Mouse (Mus musculus) lung, embryonic 14.5 days (tissue): Measurements from ENCODE around the gene Sh3tc1. TPM values are rescaled to one million over a fixed set of nuclear protein-coding genes. Genes with fewer than 3 reads are reported as not detected.
A peak's percentile ranks its signal among the peaks of the same experiment; 100 is the strongest.

Experiments
- ATAC-seq: fragments of 200-750 bp; cut with Nextera tagmentation; 2 replicates; pipeline ENCODE4 v1.8.0; 2017; ENCODE audit warnings: mild to moderate bottlenecking, moderate TSS enrichment, moderate library complexity; ENCODE audit not compliant: insufficient read depth
- DNase-seq: peaks from one replicate; pipeline ENCODE4 v3.0.0-alpha.2; 2015
- H3K27ac ChIP-seq: fragments of 300-500 bp; sonication (generic); 2 replicates; pipeline ENCODE4 v1.5.1; 2014; ENCODE audit warnings: low read depth, mild to moderate bottlenecking, moderate library complexity
- H3K27me3 ChIP-seq: fragments of 300-500 bp; sonication (generic); 2 replicates; pipeline ENCODE4 v1.6.1; 2014; ENCODE audit warnings: low read length, control low read depth; ENCODE audit not compliant: insufficient read depth
- H3K36me3 ChIP-seq: fragments of 300-500 bp; sonication (generic); 2 replicates; pipeline ENCODE4 v1.6.1; 2014; ENCODE audit warnings: control low read depth; ENCODE audit not compliant: insufficient read depth
- H3K4me1 ChIP-seq: fragments of 300-500 bp; sonication (generic); 2 replicates; pipeline ENCODE4 v1.6.1; 2014; ENCODE audit warnings: antibody characterized with exemption, control low read depth; ENCODE audit not compliant: insufficient read depth
- H3K4me2 ChIP-seq: fragments of 300-500 bp; sonication (generic); 2 replicates; pipeline ENCODE4 v1.6.1; 2014; ENCODE audit warnings: mild to moderate bottlenecking
- H3K4me3 ChIP-seq: fragments of 300-500 bp; sonication (generic); 2 replicates; pipeline ENCODE4 v1.5.1; 2014; ENCODE audit warnings: low read depth, low read length
- H3K9ac ChIP-seq: fragments of 300-500 bp; sonication (generic); 2 replicates; pipeline ENCODE4 v1.6.1; 2014
- H3K9me3 ChIP-seq: fragments of 300-500 bp; sonication (generic); 2 replicates; pipeline ENCODE4 v1.6.1; 2016; ENCODE audit warnings: low read depth, low read length, control low read depth
- CTCF ChIP-seq: IDR thresholded peaks from 2 replicates; pipeline ENCODE4 v1.5.1; 2016; ENCODE audit warnings: antibody characterized with exemption, low read depth
- WGBS: fragments of 180-500 bp; shearing (Covaris S2); extraction: QIAGEN DNeasy Blood & Tissue Kit; methylation state at CpG from one replicate; pipeline ENCODE4 v1.1.7; 2014; 5-methylcytosine and 5-hydroxymethylcytosine counted together
- polyA plus RNA-seq: library from polyadenylated mRNA; unstranded; fragments of >200 nt; fragmentation: Nextera tagmentation; extraction: Ambion mirVana; gene quantifications from 2 replicates; pipeline ENCODE4 v1.2.1, GENCODE M21; 2014

Sh3tc1 gene
- polyA plus RNA-seq, 1 experiment from 2014 or later, result 8.7 TPM

GRCm38 (mm10) chr5:35688851-35689250 is 50.9 kb downstream of the Sh3tc1 start:
- Histone ChIP-seq H3K4me2 (no peak overlapping the region), H3K27me3 (no peaks in the 10 kb centered on the region), H3K27ac (no peak overlapping the region), H3K36me3 (no peaks in the 10 kb centered on the region), H3K9ac (no peak overlapping the region), H3K4me1 (peaks cover 29% of the 10 kb centered on the region), H3K4me3 (no peak overlapping the region), H3K9me3 (no peaks in the 10 kb centered on the region)
- TF ChIP-seq CTCF, result no peak
- DNase-seq (peak; percentile 82), ATAC-seq (no peak)
- 66% methylated on average over 2 of the region's 2 CpGs for whole genome bisulfite sequencing

GRCm38 (mm10) chr5:35687098-35687497 is 52.7 kb downstream of the Sh3tc1 start:
- H3K4me3 ChIP-seq, result no peak overlapping the region
- DNase-seq (peak; percentile 56), ATAC-seq (peak; percentile 64)
- H3K9me3 ChIP-seq, result no peaks in the 10 kb centered on the region
- H3K9ac ChIP-seq, result no peak overlapping the region
- H3K4me1 ChIP-seq, result peaks cover 29% of the 10 kb centered on the region
- H3K27ac ChIP-seq, result peak overlapping the region; percentile 19; the same call in 1 of the 2 replicates
- H3K27me3 ChIP-seq, result no peaks in the 10 kb centered on the region
- no peaks in the 10 kb centered on the region for H3K36me3 ChIP-seq
- 40% methylated on average over 5 of the region's 5 CpGs for WGBS
- no peak for TF ChIP-seq CTCF
- H3K4me2 ChIP-seq, result no peak overlapping the region

DNA sequence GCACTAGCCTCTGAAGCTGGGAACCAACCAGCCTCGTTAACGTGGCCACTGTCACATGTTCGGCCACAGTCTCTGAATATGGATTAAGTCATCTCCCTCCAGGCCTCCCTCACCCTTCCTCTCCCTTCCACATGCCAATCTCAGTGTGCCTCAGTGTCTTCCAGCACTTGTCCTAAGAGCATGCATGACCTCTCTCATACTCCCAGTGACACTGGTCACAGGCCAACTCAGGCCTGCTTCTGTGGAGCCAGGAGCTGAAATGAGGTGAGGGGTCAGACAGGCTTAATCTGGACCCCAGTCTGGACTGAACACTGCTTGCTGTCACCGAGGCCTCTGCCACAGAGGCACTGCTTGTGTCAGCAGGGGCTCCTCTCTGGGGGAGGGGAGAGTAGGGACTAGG is 53.5 kb downstream of the Sh3tc1 start:
- no peak overlapping the region for H3K4me3 ChIP-seq
- 71% methylated on average over 4 of the region's 4 CpGs for WGBS
- no peak for TF ChIP-seq CTCF
- no peak overlapping the region for H3K4me2 ChIP-seq
- no peaks in the 10 kb centered on the region for H3K27me3 ChIP-seq
- DNase-seq (no peak), ATAC-seq (no peak)
- H3K4me1 ChIP-seq, result peaks cover 27% of the 10 kb centered on the region
- no peaks in the 10 kb centered on the region for H3K36me3 ChIP-seq
- no peaks in the 10 kb centered on the region for H3K9me3 ChIP-seq
- H3K9ac ChIP-seq, result no peak overlapping the region
- H3K27ac ChIP-seq, result no peak overlapping the region

- WGBS, result 46% methylated on average over 3 of the region's 3 CpGs
- no peak for DNase-seq
- H3K27ac ChIP-seq, result no peak overlapping the region
- no peak overlapping the region for H3K4me2 ChIP-seq
- no peaks in the 10 kb centered on the region for H3K9me3 ChIP-seq
- H3K27me3 ChIP-seq, result peaks cover under 1% of the 10 kb centered on the region
- no peak overlapping the region for H3K9ac ChIP-seq
- no peaks in the 10 kb centered on the region for H3K36me3 ChIP-seq
- no peak for ATAC-seq
- TF ChIP-seq CTCF, result no peak
- no peak overlapping the region for H3K4me3 ChIP-seq
- peaks cover 17% of the 10 kb centered on the region for H3K4me1 ChIP-seq
Measured at GRCm38 (mm10) chr5:35685079-35685478, 54.7 kb downstream of the Sh3tc1 start.

GRCm38 (mm10) chr5:35680958-35681357 is 58.8 kb downstream of the Sh3tc1 start:
- no peak overlapping the region for H3K4me3 ChIP-seq
- H3K27me3 ChIP-seq, result peaks cover 30% of the 10 kb centered on the region
- ATAC-seq, result peak; percentile 39; the same call in 1 of the 2 replicates
- H3K4me2 ChIP-seq, result no peak overlapping the region
- TF ChIP-seq CTCF, result peak; percentile 70
- H3K4me1 ChIP-seq, result 0 out of 2 replicates have a peak, but pooled peaks cover 3% of the 10 kb centered on the region
- no peak overlapping the region for H3K9ac ChIP-seq
- no peak overlapping the region for H3K27ac ChIP-seq
- peak; percentile 68 for DNase-seq
- H3K36me3 ChIP-seq, result no peaks in the 10 kb centered on the region
- 78% methylated on average over 2 of the region's 2 CpGs for whole genome bisulfite sequencing
- H3K9me3 ChIP-seq, result no peaks in the 10 kb centered on the region

GRCm38 (mm10) chr5:35679256-35680155 is 60.3 kb downstream of the Sh3tc1 start, which contains the start of gene Htra3:
Gene Htra3, minus strand, starts transcription at chr5:35679782.
- no peak within 1 kb of the TSS for H3K27ac ChIP-seq
- H3K4me1 ChIP-seq, result peaks cover 1% of the 10 kb centered on the region
- no peaks in the 10 kb centered on the region for H3K9me3 ChIP-seq
- no peak for TF ChIP-seq CTCF
- peak within 1 kb of the TSS; percentile 49 for H3K4me3 ChIP-seq
- H3K9ac ChIP-seq, result peak within 1 kb of the TSS; percentile 62
- ATAC-seq, result peak; percentile 31
- H3K27me3 ChIP-seq, result peaks cover 30% of the 10 kb centered on the region
- H3K4me2 ChIP-seq, result peak within 1 kb of the TSS; percentile 90
- WGBS, result 10% methylated on average over 39 of the region's 42 CpGs
- peak; percentile 49 for DNase-seq
- no peaks in the 10 kb centered on the region for H3K36me3 ChIP-seq

DNA sequence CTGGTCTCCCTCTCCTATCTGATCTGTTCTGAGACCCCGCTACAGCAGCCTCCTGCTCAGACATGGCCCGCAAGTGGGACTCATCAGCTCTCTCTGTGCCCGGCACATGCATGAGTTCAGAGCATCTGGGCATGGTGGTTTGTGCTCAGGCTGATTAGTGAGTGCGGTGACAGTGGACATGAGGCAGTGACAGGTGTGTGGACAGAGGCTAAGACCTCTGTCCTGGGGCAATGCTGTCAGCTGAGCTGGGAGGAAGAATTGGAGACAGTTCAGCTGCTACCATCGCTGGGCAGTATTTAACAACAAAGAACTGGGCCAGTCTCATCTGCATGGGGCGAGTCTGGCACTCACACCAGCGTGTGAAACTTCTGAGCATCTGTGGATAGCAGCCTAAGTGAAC is 62.8 kb downstream of the Sh3tc1 start:
- no peak for ATAC-seq
- WGBS, result 76% methylated on average over 7 of the region's 7 CpGs
- peaks cover 27% of the 10 kb centered on the region for H3K4me1 ChIP-seq
- H3K36me3 ChIP-seq, result no peaks in the 10 kb centered on the region
- no peaks in the 10 kb centered on the region for H3K9me3 ChIP-seq
- H3K27ac ChIP-seq, result no peak overlapping the region
- no peak overlapping the region for H3K9ac ChIP-seq
- TF ChIP-seq CTCF, result no peak
- no peak overlapping the region for H3K4me2 ChIP-seq
- DNase-seq, result no peak
- H3K27me3 ChIP-seq, result peaks cover 30% of the 10 kb centered on the region
- H3K4me3 ChIP-seq, result no peak overlapping the region
